Mouse (Mus musculus) ES-Bruce4 (cell line): ENCODE results near the gene Ube2v1. TPM values are rescaled to one million over a fixed set of nuclear protein-coding genes. Genes with fewer than 3 reads are reported as not detected.

ENCODE experiments used
- H3K27ac ChIP-seq: 2 replicates; pipeline ENCODE4 v1.5.1; 2012; ENCODE audit warnings: low read length, inconsistent platforms; ENCODE audit not compliant: insufficient read depth
- H3K27me3 ChIP-seq: 2 replicates; pipeline ENCODE4 v1.6.1; 2012; ENCODE audit warnings: mild to moderate bottlenecking, low read length, inconsistent platforms; ENCODE audit not compliant: control insufficient read depth, poor library complexity, insufficient read depth, severe bottlenecking
- H3K36me3 ChIP-seq: 2 replicates; pipeline ENCODE4 v1.6.1; 2012; ENCODE audit warnings: inconsistent platforms, mild to moderate bottlenecking, low read length, moderate library complexity; ENCODE audit not compliant: control insufficient read depth, poor library complexity, insufficient read depth, severe bottlenecking
- H3K4me1 ChIP-seq: one replicate; pipeline ENCODE4 v1.8.1; 2011; ENCODE audit warnings: low read length; ENCODE audit not compliant: control insufficient read depth, insufficient read depth
- H3K4me3 ChIP-seq: 2 replicates; pipeline ENCODE4 v1.5.1; 2011; ENCODE audit warnings: low read depth, mild to moderate bottlenecking, low read length
- H3K9ac ChIP-seq: 2 replicates; pipeline ENCODE4 v1.6.1; 2012; ENCODE audit warnings: low read depth, mild to moderate bottlenecking, inconsistent platforms; ENCODE audit not compliant: poor library complexity, severe bottlenecking
- H3K9me3 ChIP-seq: replicated peaks from 2 replicates; pipeline ENCODE4 v1.6.1; 2012; ENCODE audit warnings: mild to moderate bottlenecking, low read length, inconsistent platforms; ENCODE audit not compliant: control insufficient read depth, poor library complexity, insufficient read depth, severe bottlenecking
- CTCF ChIP-seq: IDR thresholded peaks from one replicate; pipeline ENCODE4 v1.8.1; 2011; ENCODE audit warnings: low read depth, low read length
- EP300 ChIP-seq: IDR thresholded peaks from 2 replicates; pipeline ENCODE4 v1.6.1; 2011; ENCODE audit warnings: low read depth, low read length; ENCODE audit not compliant: insufficient read depth
- POLR2A ChIP-seq: IDR thresholded peaks from one replicate; pipeline ENCODE4 v1.8.1; 2011; ENCODE audit warnings: low read length; ENCODE audit not compliant: insufficient read depth
- polyA plus RNA-seq: library from polyadenylated mRNA; stranded (reverse); fragments of >200 nt; gene quantifications from 2 replicates; pipeline ENCODE4 v1.2.4, GENCODE M21; 2011; ENCODE audit warnings: low read depth; ENCODE audit not compliant: missing spikeins, insufficient read depth, insufficient read length

The Ube2v1 gene
- polyA plus RNA-seq, 1 experiment: 189 TPM

- H3K27ac ChIP-seq: no peak overlapping the region
- no peaks in the 10 kb centered on the region for H3K9me3 ChIP-seq
- no peaks in the 10 kb centered on the region for H3K4me1 ChIP-seq
- no peaks in the 10 kb centered on the region for H3K36me3 ChIP-seq
- no peaks in the 10 kb centered on the region for H3K27me3 ChIP-seq
- TF ChIP-seq EP300: no peak
- peak overlapping the region; percentile 47 for H3K9ac ChIP-seq
- H3K4me3 ChIP-seq: peak overlapping the region; percentile 35
Observed at GRCm38 (mm10) chr2:167595761-167596171, 36.1 kb downstream of the Ube2v1 start.

- no peaks in the 10 kb centered on the region for H3K9me3 ChIP-seq
- no peak overlapping the region for H3K4me3 ChIP-seq
- no peak overlapping the region for H3K27ac ChIP-seq
- no peaks in the 10 kb centered on the region for H3K27me3 ChIP-seq
- no peak for TF ChIP-seq EP300
- TF ChIP-seq CTCF: no peak
- no peak for TF ChIP-seq POLR2A
- H3K9ac ChIP-seq: no peak overlapping the region
- no peaks in the 10 kb centered on the region for H3K36me3 ChIP-seq
- no peaks in the 10 kb centered on the region for H3K4me1 ChIP-seq
Observed at GRCm38 (mm10) chr2:167594444-167594934, 37.4 kb downstream of the Ube2v1 start.

- no peak overlapping the region for H3K27ac ChIP-seq
- no peak overlapping the region for H3K9ac ChIP-seq
Observed at GRCm38 (mm10) chr2:167593551-167594250, 38.2 kb downstream of the Ube2v1 start.

GRCm38 (mm10) chr2:167588774-167589577, 42.9 kb downstream of the Ube2v1 start:
- H3K9ac ChIP-seq: peak overlapping the region; percentile 1; the same call in 1 of the 2 replicates
- no peaks in the 10 kb centered on the region for H3K9me3 ChIP-seq
- no peaks in the 10 kb centered on the region for H3K27me3 ChIP-seq
- peaks cover 5% of the 10 kb centered on the region for H3K4me1 ChIP-seq
- TF ChIP-seq POLR2A (no peak), CTCF (no peak), EP300 (no peak)
- no peaks in the 10 kb centered on the region for H3K36me3 ChIP-seq
- no peak overlapping the region for H3K27ac ChIP-seq
- H3K4me3 ChIP-seq: peak overlapping the region; percentile 51

More at GRCm38 (mm10) chr2:167593551-167594250, 38.2 kb downstream of the Ube2v1 start:
- Histone ChIP-seq H3K4me3 (no peak overlapping the region), H3K4me1 (no peaks in the 10 kb centered on the region), H3K9me3 (no peaks in the 10 kb centered on the region), H3K36me3 (no peaks in the 10 kb centered on the region), H3K27me3 (no peaks in the 10 kb centered on the region)
- TF ChIP-seq POLR2A: no peak
- TF ChIP-seq EP300: no peak
- no peak for TF ChIP-seq CTCF

GRCm38 (mm10) chr2:167586976-167587375, 44.9 kb downstream of the Ube2v1 start:
- Histone ChIP-seq H3K27me3 (no peaks in the 10 kb centered on the region), H3K9ac (no peak overlapping the region), H3K9me3 (no peaks in the 10 kb centered on the region), H3K4me1 (peaks cover 9% of the 10 kb centered on the region), H3K4me3 (no peak overlapping the region), H3K36me3 (no peaks in the 10 kb centered on the region), H3K27ac (no peak overlapping the region)
- 0 out of 2 replicates have a peak, but pooled peaks have one; percentile 25 for TF ChIP-seq EP300
- TF ChIP-seq CTCF: no peak
- TF ChIP-seq POLR2A: no peak

- no peak overlapping the region for H3K4me3 ChIP-seq
- no peak for TF ChIP-seq EP300
- TF ChIP-seq POLR2A: no peak
- TF ChIP-seq CTCF: no peak
Observed at GRCm38 (mm10) chr2:167586041-167586440, 45.9 kb downstream of the Ube2v1 start.

More at GRCm38 (mm10) chr2:167586041-167586440, 45.9 kb downstream of the Ube2v1 start:
- H3K4me1 ChIP-seq: peaks cover 9% of the 10 kb centered on the region
- H3K9me3 ChIP-seq: no peaks in the 10 kb centered on the region
- no peaks in the 10 kb centered on the region for H3K27me3 ChIP-seq
- no peak overlapping the region for H3K9ac ChIP-seq
- H3K27ac ChIP-seq: no peak overlapping the region
- no peaks in the 10 kb centered on the region for H3K36me3 ChIP-seq
